Mouse (Mus musculus) hindbrain, embryonic 11.5 days (tissue): Measurements from ENCODE around the gene 1810010H24Rik. TPM values are rescaled to one million over a fixed set of nuclear protein-coding genes. Genes with fewer than 3 reads are reported as not detected.
"Not testable (repeated sequence)": the region's sequence is repeated elsewhere in the genome, so short reads cannot be mapped to it uniquely, and the experiment has no call there.

Source experiments
- ATAC-seq: fragments of 200-750 bp; cut with Nextera tagmentation; 2 replicates; pipeline ENCODE4 v1.8.0; 2017; ENCODE audit warnings: mild to moderate bottlenecking, moderate TSS enrichment, moderate library complexity; ENCODE audit not compliant: low FRiP score
- DNase-seq: peaks from one replicate; pipeline ENCODE4 v3.0.0-alpha.2; 2015; ENCODE audit warnings: low spot score
- H3K27ac ChIP-seq: fragments of 300-500 bp; sonication (generic); 2 replicates; pipeline ENCODE4 v1.5.1; 2014; ENCODE audit warnings: mild to moderate bottlenecking, low read depth, low read length
- H3K27me3 ChIP-seq: fragments of 300-500 bp; sonication (generic); 2 replicates; pipeline ENCODE4 v1.6.1; 2014; ENCODE audit warnings: mild to moderate bottlenecking, low read length, moderate library complexity, mixed read lengths; ENCODE audit not compliant: control insufficient read depth, insufficient read depth
- H3K36me3 ChIP-seq: fragments of 300-500 bp; sonication (generic); 2 replicates; pipeline ENCODE4 v1.6.1; 2014; ENCODE audit warnings: mild to moderate bottlenecking, low read length, moderate library complexity, mixed read lengths; ENCODE audit not compliant: control insufficient read depth, insufficient read depth
- H3K4me1 ChIP-seq: fragments of 300-500 bp; sonication (generic); replicated peaks from 2 replicates; pipeline ENCODE4 v1.6.1; 2014; ENCODE audit warnings: low read length, mixed read lengths; ENCODE audit not compliant: control insufficient read depth, insufficient read depth
- H3K4me2 ChIP-seq: fragments of 300-500 bp; sonication (generic); replicated peaks from 2 replicates; pipeline ENCODE4 v1.6.1; 2014; ENCODE audit warnings: mild to moderate bottlenecking, low read depth, low read length
- H3K4me3 ChIP-seq: fragments of 300-500 bp; sonication (generic); 2 replicates; pipeline ENCODE4 v1.5.1; 2014; ENCODE audit warnings: low read depth, low read length
- H3K9ac ChIP-seq: fragments of 300-500 bp; sonication (generic); 2 replicates; pipeline ENCODE4 v1.6.1; 2014; ENCODE audit warnings: low read depth, low read length
- H3K9me3 ChIP-seq: fragments of 300-500 bp; sonication (generic); 2 replicates; pipeline ENCODE4 v1.6.1; 2016; ENCODE audit warnings: low read length; ENCODE audit not compliant: control insufficient read depth
- WGBS: fragments of 180-500 bp; shearing (Covaris S2); extraction: QIAGEN DNeasy Blood & Tissue Kit; methylation state at CpG from one replicate; pipeline ENCODE4 v1.1.7; 2014; 5-methylcytosine and 5-hydroxymethylcytosine counted together
- polyA plus RNA-seq: library from polyadenylated mRNA; unstranded; fragments of >200 nt; fragmentation: Nextera tagmentation; extraction: Ambion mirVana; gene quantifications from 2 replicates; pipeline ENCODE4 v1.2.1, GENCODE M21; 2014

The 1810010H24Rik gene
- polyA plus RNA-seq, 1 experiment from 2014 or later, result 3.3 TPM

DNA sequence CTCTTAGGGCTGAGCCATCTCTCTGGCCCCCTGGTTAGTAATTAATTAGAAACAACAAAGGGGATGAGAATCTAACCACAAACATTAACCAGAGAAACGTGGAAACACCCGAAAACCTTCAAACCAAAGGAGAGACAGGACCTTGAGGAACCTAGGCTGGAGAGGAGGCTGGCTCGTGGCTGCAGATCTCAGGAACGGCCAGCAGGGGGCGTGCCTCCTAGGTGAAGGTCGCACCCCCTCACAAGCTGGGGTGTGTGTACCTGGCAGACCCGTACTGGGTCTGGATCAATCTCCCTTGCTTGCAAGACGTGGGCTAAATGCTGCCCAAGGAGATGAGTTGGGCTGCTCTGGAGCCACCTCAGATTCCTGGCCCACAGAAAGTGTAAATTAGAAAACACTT is 6.9 kb upstream of the 1810010H24Rik start:
- Histone ChIP-seq H3K4me1 (no peaks in the 10 kb centered on the region), H3K27ac (no peak overlapping the region), H3K4me3 (no peak overlapping the region), H3K27me3 (no peaks in the 10 kb centered on the region), H3K36me3 (no peaks in the 10 kb centered on the region), H3K4me2 (no peak overlapping the region), H3K9ac (no peak overlapping the region), H3K9me3 (no peaks in the 10 kb centered on the region)
- WGBS, result 27% methylated on average over 8 of the region's 8 CpGs
- DNase-seq, result peak; percentile 37
- no peak for ATAC-seq

DNA sequence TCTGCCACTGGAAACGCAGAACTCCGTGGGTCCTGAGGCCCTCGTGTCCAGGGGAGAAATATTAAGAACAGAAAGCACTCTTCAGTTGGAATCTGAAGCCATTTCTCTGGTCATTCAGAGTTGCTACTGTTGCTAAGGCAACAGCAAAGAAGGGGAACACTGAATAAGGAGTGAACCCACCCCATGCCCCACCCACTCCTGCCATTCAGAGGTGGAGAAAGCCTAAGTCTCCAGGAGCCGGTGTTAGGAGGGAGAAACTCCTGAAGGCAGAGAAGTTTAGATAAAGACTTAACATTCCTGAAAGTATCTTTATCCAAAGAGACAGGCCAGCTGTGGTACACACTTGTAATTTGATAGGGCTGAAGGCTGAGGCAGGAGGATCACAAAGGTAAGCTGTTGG is 6.2 kb upstream of the 1810010H24Rik start:
- ATAC-seq, result no peak
- WGBS, result 53% methylated on average over 4 of the region's 4 CpGs
- no peak overlapping the region for H3K4me3 ChIP-seq
- no peaks in the 10 kb centered on the region for H3K27me3 ChIP-seq
- H3K4me1 ChIP-seq, result no peaks in the 10 kb centered on the region; the same call in 1 of the 2 replicates
- H3K27ac ChIP-seq, result no peak overlapping the region
- H3K9ac ChIP-seq, result no peak overlapping the region
- no peaks in the 10 kb centered on the region for H3K36me3 ChIP-seq
- no peak for DNase-seq
- H3K9me3 ChIP-seq, result no peaks in the 10 kb centered on the region
- no peak overlapping the region for H3K4me2 ChIP-seq

- H3K9ac ChIP-seq, H3K36me3 ChIP-seq, H3K27me3 ChIP-seq, DNase-seq, H3K4me3 ChIP-seq, H3K4me1 ChIP-seq, H3K4me2 ChIP-seq, H3K9me3 ChIP-seq, ATAC-seq, H3K27ac ChIP-seq: not testable (repeated sequence)
- WGBS, result 89% methylated on average over 3 of the region's 5 CpGs
Measured at GRCm38 (mm10) chr11:107019722-107020121, 5.8 kb upstream of the 1810010H24Rik start.

DNA sequence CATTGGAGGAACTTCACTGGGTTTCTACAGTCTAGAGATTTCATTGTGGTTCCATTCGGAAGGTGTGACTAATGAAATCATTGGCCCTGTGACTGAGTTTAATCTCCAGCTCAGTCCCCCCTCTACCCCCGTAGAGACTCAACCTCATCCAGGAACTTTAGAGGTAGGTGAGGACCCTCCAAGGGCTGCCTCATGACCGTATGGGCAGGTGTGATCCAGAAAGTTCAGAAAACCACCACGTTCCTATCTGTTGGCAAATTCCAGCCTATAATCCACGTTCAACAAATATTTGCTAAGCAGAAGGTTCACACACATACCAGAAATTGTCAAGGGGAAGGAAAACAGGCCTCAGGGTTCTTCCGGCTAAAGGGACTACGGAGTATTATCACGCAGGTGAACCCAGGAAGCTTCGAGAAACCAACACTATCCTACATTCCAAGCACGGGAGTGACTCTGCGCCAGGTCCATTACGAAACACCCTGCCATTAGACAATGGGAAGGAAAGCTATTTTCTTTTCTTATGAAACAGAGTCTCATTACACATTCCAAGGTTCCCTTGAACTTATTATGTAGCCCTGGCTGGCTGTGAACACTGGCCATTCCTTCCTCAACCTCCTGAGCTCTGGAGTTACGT is 3.3 kb upstream of the 1810010H24Rik start:
- Histone ChIP-seq H3K4me2 (no peak overlapping the region), H3K27ac (no peak overlapping the region), H3K27me3 (no peaks in the 10 kb centered on the region), H3K9ac (no peak overlapping the region), H3K9me3 (no peaks in the 10 kb centered on the region), H3K4me3 (no peak overlapping the region), H3K36me3 (no peaks in the 10 kb centered on the region), H3K4me1 (peaks cover 7% of the 10 kb centered on the region; the same call in 1 of the 2 replicates)
- WGBS, result 92% methylated on average over 13 of the region's 13 CpGs
- DNase-seq, result no peak
- no peak for ATAC-seq

- H3K27ac ChIP-seq, result no peak overlapping the region
- no peak for DNase-seq
- 73% methylated on average over 4 of the region's 4 CpGs for WGBS
- no peak overlapping the region for H3K9ac ChIP-seq
- H3K27me3 ChIP-seq, result no peaks in the 10 kb centered on the region
- H3K4me2 ChIP-seq, result 0 out of 2 replicates have a peak overlapping the region, but pooled peaks have one; percentile 15
- H3K9me3 ChIP-seq, result no peaks in the 10 kb centered on the region
- peaks cover 7% of the 10 kb centered on the region; the same call in 1 of the 2 replicates for H3K4me1 ChIP-seq
- no peak for ATAC-seq
- no peak overlapping the region for H3K4me3 ChIP-seq
- H3K36me3 ChIP-seq, result no peaks in the 10 kb centered on the region
Measured at GRCm38 (mm10) chr11:107024406-107024805, 1.1 kb upstream of the 1810010H24Rik start.

DNA sequence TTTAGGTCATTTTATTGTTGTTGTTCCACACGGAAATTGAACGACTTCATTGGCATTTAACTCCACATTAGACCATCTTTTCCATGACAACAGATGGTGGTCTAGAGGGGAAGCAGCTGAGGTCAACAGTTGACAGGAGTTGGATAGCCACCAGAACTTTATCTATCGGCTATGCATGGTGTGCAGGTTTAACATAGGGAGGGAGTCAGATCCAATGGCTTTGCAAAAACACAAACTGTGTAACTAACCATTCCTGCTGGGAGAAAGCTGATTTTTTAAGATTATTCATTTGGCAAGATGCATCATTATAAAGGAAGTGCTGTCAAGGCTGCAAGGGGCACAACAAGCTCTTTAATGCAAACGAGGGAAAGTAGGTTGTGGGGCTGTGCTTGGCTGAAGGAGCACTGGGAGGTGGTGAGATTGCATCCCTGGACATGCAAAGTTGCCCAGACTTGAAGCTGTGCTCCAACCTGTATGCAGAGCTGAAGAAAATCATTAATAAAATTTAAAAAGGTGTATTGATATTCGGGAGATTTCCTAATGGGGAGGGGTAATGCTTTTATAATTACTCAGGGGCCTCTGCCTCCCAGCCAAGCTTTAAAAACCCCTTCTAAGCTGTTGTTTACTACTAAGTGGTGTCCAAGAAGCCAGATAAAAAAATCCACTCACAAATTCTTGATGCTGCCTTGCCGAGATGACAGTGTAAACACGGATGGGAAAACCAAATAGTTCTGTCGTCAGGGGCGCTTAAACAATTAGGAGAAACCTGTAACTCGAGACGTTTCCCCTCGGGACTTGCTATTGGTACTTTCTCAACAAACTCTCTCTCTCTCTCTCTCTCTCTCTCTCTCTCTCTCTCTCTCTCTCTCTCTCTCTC is 1.3 kb downstream of the 1810010H24Rik start:
- Histone ChIP-seq H3K4me3 (peak overlapping the region; percentile 60), H3K27ac (no peak overlapping the region), H3K9ac (no peak overlapping the region), H3K9me3 (no peaks in the 10 kb centered on the region), H3K36me3 (no peaks in the 10 kb centered on the region), H3K4me2 (peak overlapping the region; percentile 72), H3K4me1 (peaks cover 7% of the 10 kb centered on the region; the same call in 1 of the 2 replicates), H3K27me3 (no peaks in the 10 kb centered on the region)
- WGBS, result 10% methylated on average over 12 of the region's 12 CpGs
- ATAC-seq (no peak), DNase-seq (peak; percentile 34)

DNA sequence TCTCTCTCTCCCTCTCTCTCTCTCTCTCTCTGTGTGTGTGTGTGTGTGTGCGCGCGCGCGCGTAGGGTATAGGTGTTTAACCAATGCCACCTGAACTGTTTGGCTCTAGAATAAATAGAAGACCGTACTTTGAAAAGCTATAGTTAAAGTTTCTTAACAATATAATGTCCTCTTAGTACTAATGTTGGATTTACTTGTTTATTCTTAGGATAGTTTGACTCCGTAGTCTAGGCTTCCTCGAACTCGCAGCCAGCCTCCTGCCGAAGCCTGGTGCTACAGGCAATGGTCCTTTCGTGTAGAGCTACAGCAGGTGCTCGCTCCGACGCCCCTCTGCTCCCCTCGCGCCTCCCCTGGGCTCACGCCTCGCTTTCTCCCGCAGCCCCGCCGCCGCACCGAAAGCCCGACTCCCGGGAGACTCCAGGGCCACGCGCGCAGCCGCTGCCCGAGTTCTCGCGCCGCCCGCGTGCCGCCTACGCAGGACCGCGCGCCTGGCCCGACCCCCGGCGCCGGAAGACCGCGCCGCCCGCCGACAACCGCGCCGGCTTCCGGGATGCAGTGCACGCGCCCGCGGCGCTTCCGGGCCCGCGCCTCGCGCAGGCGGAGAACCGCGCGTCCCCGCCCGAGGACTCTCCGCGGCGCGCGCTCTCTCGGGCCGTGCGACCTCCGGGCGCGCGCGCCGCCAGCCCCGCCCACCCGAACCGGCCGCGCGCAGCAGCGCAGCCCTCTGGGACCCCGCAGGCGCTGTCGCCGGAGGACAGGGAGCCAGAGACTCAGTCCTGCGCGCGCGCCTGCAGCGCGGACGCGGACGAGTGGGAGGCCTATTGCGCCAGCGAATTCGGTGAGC is 2.2 kb downstream of the 1810010H24Rik start:
- H3K9ac ChIP-seq, result peak overlapping the region; percentile 70
- ATAC-seq (peak; percentile 89), DNase-seq (peak; percentile 95)
- 3% methylated on average over 39 of the region's 107 CpGs for WGBS
- no peaks in the 10 kb centered on the region for H3K27me3 ChIP-seq
- peak overlapping the region; percentile 60 for H3K4me3 ChIP-seq
- peaks cover 7% of the 10 kb centered on the region; the same call in 1 of the 2 replicates for H3K4me1 ChIP-seq
- peak overlapping the region; percentile 72 for H3K4me2 ChIP-seq
- peak overlapping the region; percentile 73 for H3K27ac ChIP-seq
- H3K36me3 ChIP-seq, result no peaks in the 10 kb centered on the region
- no peaks in the 10 kb centered on the region for H3K9me3 ChIP-seq

DNA sequence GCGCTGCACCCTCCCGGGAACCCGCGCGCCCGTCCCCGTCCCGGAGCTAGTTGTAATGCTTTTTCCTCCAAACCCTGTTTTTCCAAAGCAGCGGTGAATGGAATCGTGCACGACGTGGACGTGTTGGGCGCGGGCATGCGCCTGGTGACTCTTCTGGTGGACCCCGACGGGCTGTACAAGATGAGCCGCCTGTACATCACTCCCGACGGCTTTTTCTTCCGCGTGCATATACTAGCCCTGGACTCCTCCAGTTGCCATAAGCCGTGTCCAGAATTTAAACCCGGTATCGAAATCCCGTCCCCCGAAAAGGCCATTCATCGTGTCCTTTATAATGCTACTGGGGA is 2.8 kb downstream of the 1810010H24Rik start:
- Histone ChIP-seq H3K4me3 (peak overlapping the region; percentile 60), H3K27ac (peak overlapping the region; percentile 73), H3K9ac (peak overlapping the region; percentile 70), H3K4me2 (peak overlapping the region; percentile 72), H3K9me3 (no peaks in the 10 kb centered on the region), H3K36me3 (no peaks in the 10 kb centered on the region), H3K4me1 (peaks cover 7% of the 10 kb centered on the region; the same call in 1 of the 2 replicates), H3K27me3 (no peaks in the 10 kb centered on the region)
- ATAC-seq (peak; percentile 69), DNase-seq (no peak)
- 5% methylated on average over 29 of the region's 29 CpGs for WGBS
